Mouse (Mus musculus) heart, postnatal 0 days (tissue): ENCODE measurements around the gene Slc6a12. TPM values are rescaled to one million over a fixed set of nuclear protein-coding genes. Genes with fewer than 3 reads are reported as not detected.

Experiments used
- ATAC-seq: fragments of 200-750 bp; cut with Nextera tagmentation; 2 replicates; pipeline ENCODE4 v1.8.0; 2017; ENCODE audit warnings: low read depth, moderate number of reproducible peaks, moderate library complexity; ENCODE audit not compliant: insufficient read depth
- DNase-seq: peaks from one replicate; pipeline ENCODE4 v3.0.0-alpha.2; 2016; ENCODE audit warnings: low spot score
- H3K27ac ChIP-seq: fragments of 300-500 bp; sonication (generic); 2 replicates; pipeline ENCODE4 v1.5.1; 2014; ENCODE audit warnings: low read depth, mild to moderate bottlenecking
- H3K27me3 ChIP-seq: fragments of 300-500 bp; sonication (generic); 2 replicates; pipeline ENCODE4 v1.6.1; 2014; ENCODE audit warnings: low read length, mixed read lengths; ENCODE audit not compliant: control insufficient read depth, insufficient read depth
- H3K36me3 ChIP-seq: fragments of 300-500 bp; sonication (generic); replicated peaks from 2 replicates; pipeline ENCODE4 v1.6.1; 2014; ENCODE audit warnings: low read length, mixed read lengths; ENCODE audit not compliant: control insufficient read depth, insufficient read depth
- H3K4me1 ChIP-seq: fragments of 300-500 bp; sonication (generic); 2 replicates; pipeline ENCODE4 v1.6.1; 2014; ENCODE audit warnings: antibody characterized with exemption; ENCODE audit not compliant: control insufficient read depth, insufficient read depth
- H3K4me2 ChIP-seq: fragments of 300-500 bp; sonication (generic); 2 replicates; pipeline ENCODE4 v1.6.1; 2014; ENCODE audit warnings: low read depth, mild to moderate bottlenecking, low read length, moderate library complexity
- H3K4me3 ChIP-seq: fragments of 300-500 bp; sonication (generic); 2 replicates; pipeline ENCODE4 v1.5.1; 2014; ENCODE audit warnings: low read depth, low read length
- H3K9ac ChIP-seq: fragments of 300-500 bp; sonication (generic); replicated peaks from 2 replicates; pipeline ENCODE4 v1.6.1; 2014; ENCODE audit warnings: low read depth, low read length, mixed read lengths
- H3K9me3 ChIP-seq: fragments of 300-500 bp; sonication (generic); replicated peaks from 2 replicates; pipeline ENCODE4 v1.6.1; 2016; ENCODE audit warnings: low read length; ENCODE audit not compliant: control insufficient read depth
- CTCF ChIP-seq: IDR thresholded peaks from 2 replicates; pipeline ENCODE4 v1.5.1; 2016; ENCODE audit warnings: antibody characterized with exemption, control low read depth, low read depth
- EP300 ChIP-seq: IDR thresholded peaks from 2 replicates; pipeline ENCODE4 v1.6.1; 2016; ENCODE audit warnings: antibody characterized with exemption, low read depth
- WGBS: fragments of 180-500 bp; shearing (Covaris S2); extraction: QIAGEN DNeasy Blood & Tissue Kit; methylation state at CpG from one replicate; pipeline ENCODE4 v1.1.7; 2014; 5-methylcytosine and 5-hydroxymethylcytosine counted together
- polyA plus RNA-seq: library from polyadenylated mRNA; unstranded; fragments of >200 nt; fragmentation: Nextera tagmentation; extraction: Ambion mirVana; gene quantifications from 2 replicates; pipeline ENCODE4 v1.2.1, GENCODE M21; 2015
- total RNA-seq: library from RNA; depleted of rRNA; stranded (reverse); fragments of >200 nt; gene quantifications from 2 replicates; pipeline ENCODE4 v1.2.3, GENCODE M21; 2014; ENCODE audit warnings: low replicate concordance

Gene Slc6a12
- total and polyA plus RNA-seq, 2 experiments from 2014 or later: not detected

DNA sequence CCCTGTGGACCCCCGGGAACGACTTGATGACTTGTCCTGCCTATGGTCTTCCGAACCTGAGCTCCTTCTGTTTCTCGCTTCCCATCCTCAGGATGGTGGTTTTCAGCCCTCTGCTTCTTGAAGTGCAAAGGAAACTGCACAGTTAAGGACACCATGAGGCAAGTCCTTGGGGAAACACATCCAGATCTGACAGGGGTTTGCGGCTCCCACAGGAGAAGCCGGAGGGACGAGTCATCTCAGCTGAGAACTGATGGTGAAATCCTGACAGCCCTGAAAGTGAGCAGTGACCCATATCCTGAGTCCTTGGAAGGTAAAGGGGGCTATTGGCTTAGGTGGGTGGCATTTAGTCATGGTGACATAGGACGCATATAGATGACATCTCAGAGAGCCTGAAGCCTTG is 37.7 kb downstream of the Slc6a12 start:
- H3K27ac ChIP-seq: no peak overlapping the region
- H3K4me2 ChIP-seq: no peak overlapping the region
- H3K9ac ChIP-seq: no peak overlapping the region
- no peaks in the 10 kb centered on the region for H3K36me3 ChIP-seq
- no peak for TF ChIP-seq CTCF
- no peak for TF ChIP-seq EP300
- ATAC-seq (no peak), DNase-seq (no peak)
- H3K4me3 ChIP-seq: no peak overlapping the region
- H3K9me3 ChIP-seq: no peaks in the 10 kb centered on the region
- no peaks in the 10 kb centered on the region for H3K4me1 ChIP-seq
- 0 out of 2 replicates have a peak, but pooled peaks cover 14% of the 10 kb centered on the region for H3K27me3 ChIP-seq
- 69% methylated on average over 8 of the region's 8 CpGs for WGBS

DNA sequence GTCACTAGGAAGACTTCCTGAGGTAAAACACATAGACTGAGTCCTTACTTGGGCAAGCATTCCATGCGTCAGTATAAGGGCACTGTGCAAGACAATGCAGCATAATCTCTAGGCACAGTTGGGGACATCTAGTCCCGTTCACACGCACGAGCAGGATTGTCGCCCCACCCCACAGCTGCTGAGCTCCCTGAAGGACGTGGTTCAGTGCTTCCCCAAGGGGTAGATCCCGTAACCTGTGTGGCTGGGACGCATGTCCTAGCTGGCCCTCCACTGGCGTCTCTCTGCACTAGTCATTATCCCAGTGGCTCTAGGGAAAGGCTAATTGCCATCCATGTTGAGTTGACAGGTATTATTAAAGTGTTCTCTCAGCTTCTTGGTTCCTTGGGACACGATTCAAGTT is 39.2 kb downstream of the Slc6a12 start:
- ATAC-seq (no peak), DNase-seq (no peak)
- WGBS: 57% methylated on average over 10 of the region's 10 CpGs
- Histone ChIP-seq H3K27ac (no peak overlapping the region), H3K36me3 (no peaks in the 10 kb centered on the region), H3K4me2 (no peak overlapping the region), H3K27me3 (peaks cover 22% of the 10 kb centered on the region; the same call in 1 of the 2 replicates), H3K9me3 (no peaks in the 10 kb centered on the region), H3K4me1 (no peaks in the 10 kb centered on the region), H3K9ac (no peak overlapping the region), H3K4me3 (no peak overlapping the region)
- TF ChIP-seq EP300: no peak
- no peak for TF ChIP-seq CTCF

DNA sequence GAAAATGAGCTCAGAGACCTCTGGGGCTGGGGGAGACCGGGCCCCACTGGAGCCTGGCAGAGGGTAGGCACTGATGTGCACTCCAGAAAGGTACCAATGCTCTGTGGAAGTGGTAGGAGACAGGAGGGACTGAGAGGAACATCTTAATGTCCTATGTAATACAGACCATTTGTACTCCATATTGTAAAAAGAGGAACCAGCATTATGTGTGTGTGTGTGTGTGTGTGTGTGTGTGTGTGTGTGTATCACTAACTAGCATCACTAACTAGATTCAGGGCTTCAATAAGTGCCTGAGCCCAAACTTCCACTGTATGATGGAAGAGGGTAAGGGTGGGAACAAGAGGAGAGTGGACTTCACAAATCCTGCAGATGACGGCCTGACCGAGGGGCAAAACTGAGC is 42.5 kb downstream of the Slc6a12 start:
- ATAC-seq (no peak), DNase-seq (no peak)

GRCm38 (mm10) chr6:121392610-121393252 is 49.9 kb downstream of the Slc6a12 start:
- H3K4me2 ChIP-seq: no peak overlapping the region
- 0 out of 2 replicates have a peak, but pooled peaks cover 5% of the 10 kb centered on the region for H3K9me3 ChIP-seq
- no peaks in the 10 kb centered on the region for H3K36me3 ChIP-seq
- 69% methylated on average over 4 of the region's 4 CpGs for WGBS
- no peak overlapping the region for H3K9ac ChIP-seq
- no peak overlapping the region for H3K27ac ChIP-seq
- DNase-seq: no peak
- peaks cover 2% of the 10 kb centered on the region; the same call in 1 of the 2 replicates for H3K27me3 ChIP-seq
- TF ChIP-seq CTCF (no peak), EP300 (no peak)
- no peak overlapping the region for H3K4me3 ChIP-seq
- no peaks in the 10 kb centered on the region for H3K4me1 ChIP-seq
- no peak for ATAC-seq

More for the DNA sequence above, 42.5 kb downstream of the Slc6a12 start:
- H3K9me3 ChIP-seq: no peaks in the 10 kb centered on the region
- 79% methylated on average over 3 of the region's 3 CpGs for WGBS
- no peak overlapping the region for H3K9ac ChIP-seq
- H3K36me3 ChIP-seq: no peaks in the 10 kb centered on the region
- H3K27ac ChIP-seq: no peak overlapping the region
- H3K4me1 ChIP-seq: no peaks in the 10 kb centered on the region
- no peak for TF ChIP-seq EP300
- TF ChIP-seq CTCF: no peak
- peaks cover 22% of the 10 kb centered on the region; the same call in 1 of the 2 replicates for H3K27me3 ChIP-seq
- H3K4me3 ChIP-seq: no peak overlapping the region
- H3K4me2 ChIP-seq: no peak overlapping the region

GRCm38 (mm10) chr6:121401140-121401539 is 58.3 kb downstream of the Slc6a12 start:
- Histone ChIP-seq H3K27me3 (no peaks in the 10 kb centered on the region), H3K9ac (no peak overlapping the region), H3K4me3 (no peak overlapping the region), H3K9me3 (no peaks in the 10 kb centered on the region), H3K36me3 (no peaks in the 10 kb centered on the region), H3K27ac (no peak overlapping the region), H3K4me1 (no peaks in the 10 kb centered on the region), H3K4me2 (no peak overlapping the region)
- WGBS: 87% methylated on average over 6 of the region's 6 CpGs
- TF ChIP-seq EP300 (no peak), CTCF (no peak)
- ATAC-seq (no peak), DNase-seq (no peak)
